Mouse (Mus musculus) 416B (cell line): ENCODE measurements around the gene Nos3.

Experiments
- DNase-seq: peaks from one replicate; pipeline ENCODE4 v3.0.0; 2011; ENCODE audit warnings: low read depth

Gene Nos3

GRCm38 (mm10) chr5:24399686-24400085 is 35.1 kb downstream of the Nos3 start:
- no peak for DNase-seq

GRCm38 (mm10) chr5:24400362-24400761 is 35.8 kb downstream of the Nos3 start:
- DNase-seq: no peak

GRCm38 (mm10) chr5:24400911-24401605 is 36.4 kb downstream of the Nos3 start:
- DNase-seq: no peak

- DNase-seq: no peak
These were observed 37.4 kb downstream of the Nos3 start for GRCm38 (mm10) chr5:24401969-24402368.

- DNase-seq: peak; percentile 81
These were observed 40.2 kb downstream of the Nos3 start for GRCm38 (mm10) chr5:24404594-24405360.

- DNase-seq: no peak
These were observed 40.8 kb downstream of the Nos3 start for GRCm38 (mm10) chr5:24405389-24405876.

GRCm38 (mm10) chr5:24408651-24409050 is 44.0 kb downstream of the Nos3 start:
- DNase-seq: no peak

- DNase-seq: no peak
These were observed 44.9 kb downstream of the Nos3 start for GRCm38 (mm10) chr5:24409466-24409865.

- DNase-seq: no peak
These were observed 47.5 kb downstream of the Nos3 start for GRCm38 (mm10) chr5:24412063-24412462.

- DNase-seq: peak; percentile 75
These were observed 48.6 kb downstream of the Nos3 start, which contains the start of gene Asic3 for GRCm38 (mm10) chr5:24413042-24413693. Gene Asic3, plus strand, starts transcription at chr5:24413392.

GRCm38 (mm10) chr5:24413938-24414337 is 49.3 kb downstream of the Nos3 start:
- no peak for DNase-seq

- peak; percentile 88 for DNase-seq
These were observed 51.7 kb downstream of the Nos3 start for GRCm38 (mm10) chr5:24416222-24416736.

- DNase-seq: no peak
These were observed 53.0 kb downstream of the Nos3 start for GRCm38 (mm10) chr5:24417587-24417986.

- DNase-seq: no peak
These were observed 55.8 kb downstream of the Nos3 start for GRCm38 (mm10) chr5:24420381-24420780.

GRCm38 (mm10) chr5:24423129-24424003 is 58.8 kb downstream of the Nos3 start, which contains the start of the genes Cdk5 and Slc4a2:
Gene Cdk5, minus strand, starts transcription at chr5:24423530.
Gene Slc4a2, plus strand, starts transcription at chr5:24423837.
- DNase-seq: peak; percentile 99

GRCm38 (mm10) chr5:24424004-24424781 is 59.6 kb downstream of the Nos3 start:
- DNase-seq: peak; percentile 63

- DNase-seq: peak; percentile 72
These were observed 60.3 kb downstream of the Nos3 start for GRCm38 (mm10) chr5:24424861-24425411.

- peak; percentile 59 for DNase-seq
These were observed 60.9 kb downstream of the Nos3 start for GRCm38 (mm10) chr5:24425421-24426036.

- no peak for DNase-seq
These were observed 61.4 kb downstream of the Nos3 start for GRCm38 (mm10) chr5:24426037-24426432.
